Mouse (Mus musculus) ES-Bruce4 (cell line): ENCODE measurements around the gene Fosb.

Experiments
- CTCF ChIP-seq: IDR thresholded peaks from one replicate; pipeline ENCODE4 v1.8.1; 2011; ENCODE audit warnings: low read depth, low read length
- EP300 ChIP-seq: IDR thresholded peaks from 2 replicates; pipeline ENCODE4 v1.6.1; 2011; ENCODE audit warnings: low read depth, low read length; ENCODE audit not compliant: insufficient read depth
- POLR2A ChIP-seq: IDR thresholded peaks from one replicate; pipeline ENCODE4 v1.8.1; 2011; ENCODE audit warnings: low read length; ENCODE audit not compliant: insufficient read depth

DNA sequence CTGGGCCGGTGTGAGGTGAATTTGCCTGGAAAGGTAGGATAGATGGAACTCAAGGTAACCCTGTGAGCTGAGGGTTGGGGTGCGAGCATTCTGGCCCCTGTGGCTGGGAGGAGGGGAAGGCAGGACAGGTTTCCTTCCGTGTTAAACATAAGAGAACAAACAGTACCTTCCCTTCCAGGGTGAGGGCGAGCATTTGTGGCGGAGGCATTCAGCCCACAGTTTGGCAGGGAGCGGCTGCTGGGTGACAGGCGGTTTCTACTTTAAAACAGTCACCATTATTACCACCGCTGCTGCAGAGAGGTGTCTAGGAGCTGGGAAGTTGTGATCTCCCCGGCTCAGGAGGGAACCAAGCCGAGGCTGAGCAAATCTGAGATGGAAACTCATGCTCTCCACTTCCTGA is 27.3 kb upstream of the Fosb start:
- TF ChIP-seq POLR2A (no peak), CTCF (no peak), EP300 (no peak)
